In genomic region chr17:80818477-80819028, GRCm38 (mm10) we compare ENCODE assay signal across 20 mouse cellular contexts.
DNase-seq lines count a peak whose midpoint lies in the region; ATAC-seq and TF ChIP-seq lines count a peak whose summit lies in the region.
"Had no signal": no experiment of that assay in that cellular context is flagged by ENCODE, and none has a peak within 500 bp of the region (broad histone marks: within the 10 kb centered on the region; RNA-seq: fewer than 3 reads in every experiment).

No protein-coding gene starts in this region.

- 39% methylated on average over 9 of the region's 9 CpGs for WGBS in kidney, adult 2 months
- 43% methylated on average over 9 of the region's 9 CpGs for WGBS in lung, embryonic 14.5 days
- 22% methylated on average over 9 of the region's 9 CpGs for WGBS in limb, embryonic 14.5 days
- 80% methylated on average over 9 of the region's 9 CpGs for WGBS in forebrain, postnatal 0 days

- no peak for ATAC-seq in lung, embryonic 14.5 days (ENCODE audit: insufficient read depth)
- peak; percentile 47 for ATAC-seq in limb, embryonic 14.5 days (ENCODE audit: low FRiP score, low read depth)
- no peak for ATAC-seq in forebrain, postnatal 0 days

- H3K27ac ChIP-seq in kidney, adult 2 months (ENCODE audit: insufficient read depth, low read depth, low read length): no peak overlapping the region
- no peak overlapping the region for H3K27ac ChIP-seq in lung, embryonic 14.5 days (ENCODE audit: low read depth)
- peak overlapping the region; percentile 50; the same call in 1 of the 2 replicates for H3K27ac ChIP-seq in embryonic fibroblast, embryonic 13.5 days (ENCODE audit: insufficient read depth, low read length)
- H3K27ac ChIP-seq in limb, embryonic 14.5 days (replicated peaks; ENCODE audit: low read depth, low read length): peak overlapping the region; percentile 63; the same call in 1 of the 2 replicates
- no peak overlapping the region for H3K27ac ChIP-seq in forebrain, postnatal 0 days (ENCODE audit: low read depth, low read length)
- H3K27ac ChIP-seq: hindbrain, embryonic 14.5 days; liver, embryonic 15.5 days; neural tube, embryonic 12.5 days had no signal

- no peak overlapping the region for H3K9ac ChIP-seq in lung, embryonic 14.5 days
- no peak overlapping the region; the same call in 1 of the 2 replicates for H3K9ac ChIP-seq in limb, embryonic 14.5 days (ENCODE audit: low read depth, low read length, severe bottlenecking)
- no peak overlapping the region for H3K9ac ChIP-seq in forebrain, postnatal 0 days
- H3K9ac ChIP-seq: hindbrain, embryonic 14.5 days; liver, embryonic 15.5 days; neural tube, embryonic 12.5 days had no signal

- H3K9me3 ChIP-seq in lung, embryonic 14.5 days (ENCODE audit: low read depth, low read length): peaks cover 4% of the 10 kb centered on the region; the same call in 1 of the 2 replicates
- H3K9me3 ChIP-seq in limb, embryonic 14.5 days (ENCODE audit: control insufficient read depth, low read length): 0 out of 2 replicates have a peak, but pooled peaks cover 6% of the 10 kb centered on the region
- no peaks in the 10 kb centered on the region for H3K9me3 ChIP-seq in forebrain, postnatal 0 days (ENCODE audit: low read length)
- H3K9me3 ChIP-seq: liver, embryonic 15.5 days; neural tube, embryonic 12.5 days had no signal

- no peak overlapping the region for H3K4me2 ChIP-seq in lung, embryonic 14.5 days
- no peak overlapping the region for H3K4me2 ChIP-seq in limb, embryonic 14.5 days (replicated peaks; ENCODE audit: low read depth, low read length, severe bottlenecking)
- no peak overlapping the region for H3K4me2 ChIP-seq in forebrain, postnatal 0 days (ENCODE audit: low read depth)
- H3K4me2 ChIP-seq: hindbrain, embryonic 14.5 days; liver, embryonic 15.5 days; neural tube, embryonic 12.5 days had no signal

- H3K4me3 ChIP-seq in kidney, adult 2 months (ENCODE audit: insufficient read depth, low read depth, low read length): no peak overlapping the region
- no peak overlapping the region for H3K4me3 ChIP-seq in lung, embryonic 14.5 days (ENCODE audit: low read depth, low read length)
- H3K4me3 ChIP-seq in embryonic fibroblast, embryonic 13.5 days (ENCODE audit: insufficient read depth, low read length): no peak overlapping the region
- H3K4me3 ChIP-seq in limb, embryonic 14.5 days (replicated peaks; ENCODE audit: low read length): no peak overlapping the region
- no peak overlapping the region for H3K4me3 ChIP-seq in forebrain, postnatal 0 days (ENCODE audit: low read depth, low read length)
- H3K4me3 ChIP-seq: liver, embryonic 15.5 days; neural tube, embryonic 12.5 days had no signal

- DNase-seq in kidney, adult 2 months: peak; percentile 40
- no peak for DNase-seq in kidney, adult 11 months
- DNase-seq in lung, embryonic 14.5 days: peak; percentile 41
- no peak for DNase-seq in lung, adult 18-20 months
- peak; percentile 54 for DNase-seq in limb, embryonic 14.5 days (ENCODE audit: low spot score)
- no peak for DNase-seq in forebrain, postnatal 0 days
- DNase-seq: adrenal gland, adult 2 months; cerebellum, postnatal 36 days; embryo, embryonic 11 days; gastrocnemius, postnatal 36 days; kidney, adult 9 months; layer of hippocampus, postnatal 36 days; liver; lung, postnatal 10 days; midbrain, embryonic 14.5 days; right cerebral cortex, postnatal 14 days had no signal

- H3K36me3 ChIP-seq in kidney, adult 2 months (ENCODE audit: control insufficient read depth, insufficient read depth, low read length): no peaks in the 10 kb centered on the region
- H3K36me3 ChIP-seq in lung, embryonic 14.5 days (ENCODE audit: insufficient read depth): no peaks in the 10 kb centered on the region
- H3K36me3 ChIP-seq in limb, embryonic 14.5 days (ENCODE audit: control insufficient read depth, insufficient read depth, low read length): no peaks in the 10 kb centered on the region
- no peaks in the 10 kb centered on the region for H3K36me3 ChIP-seq in forebrain, postnatal 0 days (ENCODE audit: insufficient read depth)
- H3K36me3 ChIP-seq: liver, embryonic 15.5 days; neural tube, embryonic 12.5 days had no signal

- no peaks in the 10 kb centered on the region; the same call in none of the 2 replicates for H3K4me1 ChIP-seq in kidney, adult 2 months (ENCODE audit: control insufficient read depth, insufficient read depth, low read length)
- 0 out of 2 replicates have a peak, but pooled peaks cover 8% of the 10 kb centered on the region for H3K4me1 ChIP-seq in lung, embryonic 14.5 days (ENCODE audit: insufficient read depth)
- H3K4me1 ChIP-seq in embryonic fibroblast, embryonic 13.5 days (ENCODE audit: control insufficient read depth, insufficient read depth, low read length): no peaks in the 10 kb centered on the region
- H3K4me1 ChIP-seq in limb, embryonic 14.5 days (ENCODE audit: control insufficient read depth, insufficient read depth, low read length): peaks cover 9% of the 10 kb centered on the region
- H3K4me1 ChIP-seq in forebrain, postnatal 0 days (ENCODE audit: insufficient read depth): no peaks in the 10 kb centered on the region
- H3K4me1 ChIP-seq: neural tube, embryonic 12.5 days had no signal

- no peaks in the 10 kb centered on the region for H3K27me3 ChIP-seq in kidney, adult 2 months (replicated peaks; ENCODE audit: control insufficient read depth, insufficient read depth, low read length)
- H3K27me3 ChIP-seq in lung, embryonic 14.5 days (ENCODE audit: insufficient read depth, low read length): no peaks in the 10 kb centered on the region
- no peaks in the 10 kb centered on the region for H3K27me3 ChIP-seq in limb, embryonic 14.5 days (ENCODE audit: control insufficient read depth, insufficient read depth, low read length)
- H3K27me3 ChIP-seq in forebrain, postnatal 0 days (ENCODE audit: insufficient read depth, low read length): no peaks in the 10 kb centered on the region
- H3K27me3 ChIP-seq: liver, embryonic 15.5 days; neural tube, embryonic 12.5 days had no signal

- no peak for TF ChIP-seq POLR2A in kidney, adult 2 months (IDR thresholded peaks at IDR 0.05; ENCODE audit: low read depth, low read length)
- no peak for TF ChIP-seq POLR2A in embryonic fibroblast, embryonic 13.5 days (IDR thresholded peaks at IDR 0.05; ENCODE audit: low read depth, low read length)
- TF ChIP-seq POLR2A in limb, embryonic 14.5 days (IDR thresholded peaks at IDR 0.05; ENCODE audit: borderline replicate concordance, extremely low read depth, insufficient read depth, insufficient read length): no peak

- no peak for TF ChIP-seq CTCF in kidney, adult 2 months (conservative IDR thresholded peaks at IDR 0.05; ENCODE audit: insufficient read depth, insufficient read length, low read depth, low read length)
- no peak for TF ChIP-seq CTCF in lung, embryonic 14.5 days (IDR thresholded peaks at IDR 0.05; ENCODE audit: low read depth)
- TF ChIP-seq CTCF in embryonic fibroblast, embryonic 13.5 days (IDR thresholded peaks at IDR 0.05; ENCODE audit: borderline replicate concordance, insufficient read depth, low read length): no peak
- no peak for TF ChIP-seq CTCF in forebrain, postnatal 0 days (IDR thresholded peaks at IDR 0.05; ENCODE audit: low read depth)

Comparison
In these comparisons a context has a peak if more than half of its experiments do, and no peak if none do; other contexts are left out.
1. DNase-seq: peak in kidney, adult 2 months (single experiment), lung, embryonic 14.5 days (single experiment) and limb, embryonic 14.5 days (single experiment); none in kidney, adult 11 months (single experiment), lung, adult 18-20 months (0 of 2) and forebrain, postnatal 0 days (single experiment).
2. H3K27ac ChIP-seq: peak in embryonic fibroblast, embryonic 13.5 days (single experiment) and limb, embryonic 14.5 days (single experiment); none in kidney, adult 2 months (single experiment), lung, embryonic 14.5 days (single experiment) and forebrain, postnatal 0 days (single experiment).